In genomic region chr5:93232838-93233237, GRCm38 (mm10) we compare ENCODE assay signal across 18 mouse cellular contexts. TPM values are rescaled to one million over a fixed set of nuclear protein-coding genes. Genes with fewer than 3 reads are reported as not detected.
"Had no signal": no experiment of that assay in that cellular context is flagged by ENCODE, and none has a peak within 500 bp of the region (broad histone marks: within the 10 kb centered on the region; RNA-seq: fewer than 3 reads in every experiment).

No protein-coding gene starts in this region.

- H3K9me3 ChIP-seq: limb, embryonic 12.5 days; limb, embryonic 15.5 days had no signal

- H3K9ac ChIP-seq: limb, embryonic 12.5 days; limb, embryonic 15.5 days had no signal

- H3K27ac ChIP-seq: kidney, postnatal 0 days; limb, embryonic 12.5 days; limb, embryonic 15.5 days had no signal

- DNase-seq: kidney, adult 2 months; kidney, postnatal 25 days; layer of hippocampus, postnatal 36 days; left cerebral cortex, postnatal 4 days; lung, adult 2 months; lung, postnatal 14 days; lung, postnatal 4 days; midbrain, embryonic 14.5 days; thymus, adult 18-20 months; thymus, postnatal 36 days had no signal

- H3K4me3 ChIP-seq: limb, embryonic 12.5 days; limb, embryonic 15.5 days had no signal

- H3K4me2 ChIP-seq: limb, embryonic 12.5 days; limb, embryonic 15.5 days; midbrain, embryonic 11.5 days had no signal

- H3K27me3 ChIP-seq: limb, embryonic 12.5 days; limb, embryonic 15.5 days had no signal

- H3K36me3 ChIP-seq: limb, embryonic 12.5 days; limb, embryonic 15.5 days had no signal

- H3K4me1 ChIP-seq: limb, embryonic 12.5 days; limb, embryonic 15.5 days had no signal

- ATAC-seq: intestine, postnatal 0 days had no signal

RNA-seq across cellular contexts. Expression of gene 2010109A12Rik, which starts 26.5 kb away (rescaled TPM):
- total RNA-seq: midbrain, postnatal 0 days had no signal
- polyA plus RNA-seq: large intestine, adult 2 months; lung, adult 2 months; small intestine, adult 2 months had no signal
